Mouse (Mus musculus): ENCODE measurements at regions not wholly inside any gene's neighbourhood (a gene's known extent, or its start where the extent isn't known, plus 50 kb on each side); places are given as distances from the start of the nearest gene placed in this dataset.
A peak's percentile ranks its signal among the peaks of the same experiment; 100 is the strongest.

- DNase-seq (ENCODE audit: low spot score): peak; percentile 49
- H3K4me2 ChIP-seq (ENCODE audit: low read depth, severe bottlenecking): no peak overlapping the region
- H3K9me3 ChIP-seq (ENCODE audit: control insufficient read depth, low read length): no peaks in the 10 kb centered on the region
- no peaks in the 10 kb centered on the region for H3K36me3 ChIP-seq (ENCODE audit: control insufficient read depth, insufficient read depth, low read length)
- H3K9ac ChIP-seq (ENCODE audit: low read length): no peak overlapping the region
- peak; percentile 93 for ATAC-seq (ENCODE audit: insufficient number of reproducible peaks, low FRiP score, low TSS enrichment, low read depth)
- H3K27ac ChIP-seq (replicated peaks; ENCODE audit: low read depth, low read length): no peak overlapping the region
- no peak overlapping the region for H3K4me3 ChIP-seq (ENCODE audit: low read depth, low read length)
- H3K27me3 ChIP-seq (ENCODE audit: control insufficient read depth, insufficient read depth, low read length): no peaks in the 10 kb centered on the region
- H3K4me1 ChIP-seq (ENCODE audit: control insufficient read depth, insufficient read depth, low read length): peaks cover 4% of the 10 kb centered on the region; the same call in 1 of the 2 replicates
- WGBS: 40% methylated on average over 6 of the region's 6 CpGs
These were observed 311.8 kb upstream of the Spag17 start for GRCm38 (mm10) chr3:99573335-99573976.

GRCm38 (mm10) chr3:99573977-99574373 is 311.2 kb upstream of the Spag17 start:
- H3K4me1 ChIP-seq (ENCODE audit: control insufficient read depth, insufficient read depth, low read length): peaks cover 4% of the 10 kb centered on the region; the same call in 1 of the 2 replicates
- peak; percentile 75; the same call in 1 of the 2 replicates for ATAC-seq (ENCODE audit: insufficient number of reproducible peaks, low FRiP score, low TSS enrichment, low read depth)
- WGBS: 40% methylated on average over 3 of the region's 3 CpGs
- H3K4me3 ChIP-seq (ENCODE audit: low read depth, low read length): no peak overlapping the region
- H3K4me2 ChIP-seq (ENCODE audit: low read depth, severe bottlenecking): no peak overlapping the region
- no peaks in the 10 kb centered on the region for H3K36me3 ChIP-seq (ENCODE audit: control insufficient read depth, insufficient read depth, low read length)
- H3K27ac ChIP-seq (replicated peaks; ENCODE audit: low read depth, low read length): no peak overlapping the region
- H3K27me3 ChIP-seq (ENCODE audit: control insufficient read depth, insufficient read depth, low read length): no peaks in the 10 kb centered on the region
- H3K9me3 ChIP-seq (ENCODE audit: control insufficient read depth, low read length): no peaks in the 10 kb centered on the region
- H3K9ac ChIP-seq (ENCODE audit: low read length): no peak overlapping the region
- peak; percentile 39 for DNase-seq (ENCODE audit: low spot score)

GRCm38 (mm10) chr3:99602679-99603078 is 282.5 kb upstream of the Spag17 start:
- H3K4me3 ChIP-seq (ENCODE audit: low read depth, low read length): no peak overlapping the region
- H3K4me2 ChIP-seq (ENCODE audit: low read depth, severe bottlenecking): no peak overlapping the region
- peaks cover 7% of the 10 kb centered on the region for H3K4me1 ChIP-seq (ENCODE audit: control insufficient read depth, insufficient read depth, low read length)
- WGBS: 8% methylated on average over 3 of the region's 3 CpGs
- no peaks in the 10 kb centered on the region for H3K9me3 ChIP-seq (ENCODE audit: control insufficient read depth, low read length)
- H3K36me3 ChIP-seq (ENCODE audit: control insufficient read depth, insufficient read depth, low read length): no peaks in the 10 kb centered on the region
- H3K27ac ChIP-seq (replicated peaks; ENCODE audit: low read depth, low read length): peak overlapping the region; percentile 30; the same call in 1 of the 2 replicates
- H3K9ac ChIP-seq (ENCODE audit: low read length): no peak overlapping the region
- DNase-seq (ENCODE audit: low spot score): peak; percentile 72
- no peaks in the 10 kb centered on the region for H3K27me3 ChIP-seq (ENCODE audit: control insufficient read depth, insufficient read depth, low read length)
- no peak for ATAC-seq (ENCODE audit: insufficient number of reproducible peaks, low FRiP score, low TSS enrichment, low read depth)

- WGBS: 82% methylated on average over 4 of the region's 4 CpGs
- no peak for DNase-seq (ENCODE audit: low spot score)
- Histone ChIP-seq H3K4me1 (ENCODE audit: control insufficient read depth, insufficient read depth, low read length) (0 out of 2 replicates have a peak, but pooled peaks cover 3% of the 10 kb centered on the region), H3K4me3 (ENCODE audit: low read depth, low read length) (no peak overlapping the region), H3K4me2 (ENCODE audit: low read depth, severe bottlenecking) (no peak overlapping the region), H3K27ac (replicated peaks; ENCODE audit: low read depth, low read length) (no peak overlapping the region), H3K9me3 (ENCODE audit: control insufficient read depth, low read length) (no peaks in the 10 kb centered on the region), H3K9ac (ENCODE audit: low read length) (no peak overlapping the region), H3K27me3 (ENCODE audit: control insufficient read depth, insufficient read depth, low read length) (no peaks in the 10 kb centered on the region), H3K36me3 (ENCODE audit: control insufficient read depth, insufficient read depth, low read length) (no peaks in the 10 kb centered on the region)
- no peak for ATAC-seq (ENCODE audit: insufficient number of reproducible peaks, low FRiP score, low TSS enrichment, low read depth)
These were observed 252.9 kb upstream of the Spag17 start for GRCm38 (mm10) chr3:99632309-99632708.

GRCm38 (mm10) chr3:99641343-99642106 is 243.7 kb upstream of the Spag17 start:
- Histone ChIP-seq H3K27me3 (ENCODE audit: control insufficient read depth, insufficient read depth, low read length) (no peaks in the 10 kb centered on the region), H3K36me3 (ENCODE audit: control insufficient read depth, insufficient read depth, low read length) (no peaks in the 10 kb centered on the region), H3K4me2 (ENCODE audit: low read depth, severe bottlenecking) (no peak overlapping the region), H3K4me3 (ENCODE audit: low read depth, low read length) (no peak overlapping the region), H3K27ac (replicated peaks; ENCODE audit: low read depth, low read length) (no peak overlapping the region), H3K9ac (ENCODE audit: low read length) (no peak overlapping the region), H3K4me1 (ENCODE audit: control insufficient read depth, insufficient read depth, low read length) (no peaks in the 10 kb centered on the region), H3K9me3 (ENCODE audit: control insufficient read depth, low read length) (no peaks in the 10 kb centered on the region)
- whole genome bisulfite sequencing: 47% methylated on average over 8 of the region's 8 CpGs
- no peak for DNase-seq (ENCODE audit: low spot score)
- no peak for ATAC-seq (ENCODE audit: insufficient number of reproducible peaks, low FRiP score, low TSS enrichment, low read depth)

- Histone ChIP-seq H3K4me3 (ENCODE audit: low read depth, low read length) (no peak overlapping the region), H3K9ac (ENCODE audit: low read length) (no peak overlapping the region), H3K9me3 (ENCODE audit: control insufficient read depth, low read length) (no peaks in the 10 kb centered on the region), H3K36me3 (ENCODE audit: control insufficient read depth, insufficient read depth, low read length) (no peaks in the 10 kb centered on the region), H3K4me1 (ENCODE audit: control insufficient read depth, insufficient read depth, low read length) (no peaks in the 10 kb centered on the region), H3K4me2 (ENCODE audit: low read depth, severe bottlenecking) (no peak overlapping the region), H3K27ac (replicated peaks; ENCODE audit: low read depth, low read length) (no peak overlapping the region), H3K27me3 (ENCODE audit: control insufficient read depth, insufficient read depth, low read length) (no peaks in the 10 kb centered on the region)
- no peak for ATAC-seq (ENCODE audit: insufficient number of reproducible peaks, low FRiP score, low TSS enrichment, low read depth)
- DNase-seq (ENCODE audit: low spot score): no peak
- 83% methylated on average over 1 of the region's 1 CpGs for WGBS
These were observed 240.3 kb upstream of the Spag17 start for GRCm38 (mm10) chr3:99644910-99645309.

GRCm38 (mm10) chr3:99645318-99645717 is 239.9 kb upstream of the Spag17 start:
- no peaks in the 10 kb centered on the region for H3K9me3 ChIP-seq (ENCODE audit: control insufficient read depth, low read length)
- 92% methylated on average over 4 of the region's 4 CpGs for WGBS
- no peaks in the 10 kb centered on the region for H3K27me3 ChIP-seq (ENCODE audit: control insufficient read depth, insufficient read depth, low read length)
- H3K4me3 ChIP-seq (ENCODE audit: low read depth, low read length): no peak overlapping the region
- H3K9ac ChIP-seq (ENCODE audit: low read length): no peak overlapping the region
- H3K4me2 ChIP-seq (ENCODE audit: low read depth, severe bottlenecking): no peak overlapping the region
- H3K36me3 ChIP-seq (ENCODE audit: control insufficient read depth, insufficient read depth, low read length): no peaks in the 10 kb centered on the region
- ATAC-seq (ENCODE audit: insufficient number of reproducible peaks, low FRiP score, low TSS enrichment, low read depth) (no peak), DNase-seq (ENCODE audit: low spot score) (no peak)
- no peaks in the 10 kb centered on the region for H3K4me1 ChIP-seq (ENCODE audit: control insufficient read depth, insufficient read depth, low read length)
- no peak overlapping the region for H3K27ac ChIP-seq (replicated peaks; ENCODE audit: low read depth, low read length)

GRCm38 (mm10) chr3:99657617-99658016 is 227.6 kb upstream of the Spag17 start:
- H3K4me1 ChIP-seq (ENCODE audit: control insufficient read depth, insufficient read depth, low read length): no peaks in the 10 kb centered on the region
- H3K4me3 ChIP-seq (ENCODE audit: low read depth, low read length): no peak overlapping the region
- DNase-seq (ENCODE audit: low spot score): no peak
- no peak overlapping the region for H3K27ac ChIP-seq (replicated peaks; ENCODE audit: low read depth, low read length)
- H3K4me2 ChIP-seq (ENCODE audit: low read depth, severe bottlenecking): no peak overlapping the region
- no peak overlapping the region for H3K9ac ChIP-seq (ENCODE audit: low read length)
- no peak for ATAC-seq (ENCODE audit: insufficient number of reproducible peaks, low FRiP score, low TSS enrichment, low read depth)
- H3K36me3 ChIP-seq (ENCODE audit: control insufficient read depth, insufficient read depth, low read length): no peaks in the 10 kb centered on the region
- H3K9me3 ChIP-seq (ENCODE audit: control insufficient read depth, low read length): no peaks in the 10 kb centered on the region
- 84% methylated on average over 5 of the region's 5 CpGs for WGBS
- H3K27me3 ChIP-seq (ENCODE audit: control insufficient read depth, insufficient read depth, low read length): no peaks in the 10 kb centered on the region
